Mouse (Mus musculus): ENCODE results near the gene Tspan15. TPM values are rescaled to one million over a fixed set of nuclear protein-coding genes. Genes with fewer than 3 reads are reported as not detected.

Gene Tspan15
- polyA plus RNA-seq (2017; shearing (Covaris generic)): 0.72 TPM

DNA sequence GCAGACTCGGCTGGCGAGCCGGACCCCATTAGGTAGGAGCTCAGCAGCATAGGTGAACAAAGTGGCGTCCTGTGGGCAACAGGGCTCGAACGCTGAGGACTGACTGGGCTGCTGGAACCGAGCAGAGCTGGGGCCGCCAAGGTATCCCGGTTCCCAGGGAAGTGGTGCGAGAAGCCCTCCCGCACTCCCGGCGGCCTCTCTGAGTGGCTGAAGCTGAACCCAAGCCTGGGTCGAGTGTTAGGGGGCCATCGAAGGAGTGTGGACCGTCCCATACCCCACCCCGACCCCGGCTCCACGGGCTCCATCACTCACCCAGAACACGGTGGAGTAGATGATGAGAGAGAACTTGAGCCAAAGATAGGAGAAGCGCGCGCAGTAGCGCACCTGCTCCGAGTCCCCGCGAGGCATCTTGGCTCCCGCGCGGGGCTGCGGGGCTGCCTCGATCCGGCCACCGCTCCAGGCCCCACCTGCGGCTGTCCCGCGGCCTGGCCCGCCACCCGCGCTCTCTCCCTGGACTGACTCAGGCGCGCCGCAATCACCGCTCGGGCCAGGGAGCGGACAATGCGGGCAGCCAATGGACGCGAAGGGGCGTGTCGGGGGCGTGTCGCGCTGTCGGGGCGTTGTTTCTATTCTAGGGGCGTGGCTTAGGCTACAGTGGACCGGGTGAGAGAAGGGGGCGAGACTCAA lies at the start of gene Tspan15:
Gene Tspan15, minus strand, starts transcription at position 544 of the 687 bp plus-strand sequence.

DNA sequence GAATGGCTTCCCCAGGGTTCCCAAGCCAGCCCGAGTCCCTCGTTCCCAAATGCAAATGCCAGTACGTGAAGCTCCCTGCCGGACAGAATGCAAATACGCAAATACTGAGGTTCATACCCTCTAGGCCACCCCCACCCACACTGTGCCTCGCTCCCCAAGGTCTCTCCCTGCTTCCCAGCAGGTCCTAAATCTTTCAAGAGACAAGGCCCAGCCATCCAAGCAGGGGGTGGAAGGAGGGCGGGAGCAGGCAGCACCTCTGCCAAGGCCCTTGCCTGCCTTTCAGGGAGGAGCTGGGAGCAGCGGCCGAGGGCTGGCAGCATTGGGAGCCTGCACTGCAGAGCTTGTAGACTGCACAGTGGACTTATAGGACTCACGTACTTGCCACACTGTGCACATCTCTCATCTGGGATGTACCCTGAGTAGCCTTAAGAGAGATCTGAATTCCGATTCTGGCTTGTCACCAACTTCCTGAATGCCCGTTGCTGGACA lies 21.0 kb upstream of the Tspan15 start, which contains the start of gene Tacr2:
Gene Tacr2, plus strand, starts transcription at position 439 of the 489 bp plus-strand sequence.

DNA sequence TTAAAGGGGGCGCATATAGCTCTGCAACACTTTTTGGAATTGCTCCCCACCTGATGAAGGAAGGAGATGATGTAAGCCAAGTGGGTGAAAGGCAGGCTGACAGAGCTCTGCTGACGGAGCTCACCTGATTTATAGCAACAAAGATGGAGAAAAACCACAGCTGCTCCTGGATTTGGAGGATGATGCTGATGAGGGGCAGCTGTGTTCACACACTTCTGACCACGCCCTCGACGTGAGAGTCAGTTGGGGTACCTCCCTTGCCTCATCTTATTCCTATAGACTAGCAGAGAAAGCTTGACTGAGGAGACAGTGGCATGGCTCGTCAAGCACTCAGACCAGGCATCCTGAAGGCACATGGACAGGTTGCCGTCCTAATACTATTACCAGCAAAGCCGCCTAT lies 87.2 kb downstream of the Tspan15 start, which contains the start of gene Fam241b:
Gene Fam241b, minus strand, starts transcription at position 101 of the 400 bp plus-strand sequence.

Other genes with a start within 250 kb of the Tspan15 start
- gene Neurog3, start 98.2 kb downstream of the Tspan15 start, polyA plus RNA-seq (2017; shearing (Covaris generic)): 0.41 TPM
- 1.9 TPM for gene Fam241b, start 87.3 kb downstream of the Tspan15 start, polyA plus RNA-seq (2017; shearing (Covaris generic))
- 0.22 TPM for gene Tacr2, start 21.2 kb upstream of the Tspan15 start, polyA plus RNA-seq (2017; shearing (Covaris generic))
- 80.3 TPM for gene Hk1, start 148.7 kb upstream of the Tspan15 start, polyA plus RNA-seq (2017; shearing (Covaris generic))
- gene Hkdc1, start 191.2 kb upstream of the Tspan15 start, polyA plus RNA-seq (2017; shearing (Covaris generic)): not detected
- gene 4930507D05Rik, start 218.2 kb upstream of the Tspan15 start, polyA plus RNA-seq (2017; shearing (Covaris generic)): 0.57 TPM
- 28.1 TPM for gene Supv3l1, start 218.5 kb upstream of the Tspan15 start, polyA plus RNA-seq (2017; shearing (Covaris generic))

All from effector memory CD4-positive, alpha-beta T cell, adult 7 months (primary cell).